Mouse (Mus musculus) heart, adult 11 months (tissue): ENCODE measurements at regions not wholly inside any gene's neighbourhood (a gene's known extent, or its start where the extent isn't known, plus 50 kb on each side); places are given as distances from the start of the nearest gene placed in this dataset.
A peak's percentile ranks its signal among the peaks of the same experiment; 100 is the strongest.

Experiments used
- DNase-seq: peaks from one replicate; pipeline ENCODE4 v3.0.0; 2022

DNA sequence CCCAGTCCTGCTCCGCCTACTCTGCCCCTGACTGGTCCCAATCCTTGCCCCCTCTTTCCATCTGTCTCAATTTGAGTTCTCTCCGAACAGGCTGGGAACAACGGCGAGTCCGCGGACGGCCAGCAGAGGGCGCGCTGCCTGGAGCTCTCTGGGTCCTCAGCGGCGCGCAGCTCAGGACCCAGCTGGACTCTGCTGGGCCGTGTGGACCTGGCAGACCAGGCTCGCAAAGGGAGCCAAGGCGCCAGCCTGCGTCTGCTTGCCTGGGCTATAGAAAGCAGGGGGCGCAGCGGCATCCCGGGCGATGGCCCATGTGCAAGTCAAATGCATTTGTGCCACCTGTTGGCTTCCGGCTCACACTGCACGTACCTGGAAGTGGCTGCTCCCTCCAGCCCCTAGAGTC, 100.0 kb upstream of the Irx4 start:
- peak; percentile 96 for DNase-seq

DNA sequence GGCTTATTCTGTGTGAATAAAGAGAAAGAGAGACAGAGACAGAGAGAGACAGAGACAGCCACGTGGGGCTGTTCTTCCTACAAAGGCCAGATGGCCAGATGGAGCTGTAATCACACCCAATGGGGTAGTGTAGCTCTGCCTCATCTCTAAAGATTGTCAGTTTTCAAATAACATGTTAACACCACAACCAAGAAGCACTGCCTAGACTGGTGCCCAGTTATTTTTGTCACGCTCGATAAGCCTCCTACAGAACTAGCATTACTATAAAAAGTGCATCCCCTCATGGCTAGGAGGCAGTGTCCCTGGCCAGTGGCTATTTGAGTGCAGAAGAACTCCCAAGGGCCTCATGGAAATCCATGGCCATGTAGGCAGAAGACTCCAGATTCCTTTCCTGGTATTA, 90.0 kb upstream of the Irx4 start:
- peak; percentile 96 for DNase-seq

GRCm38 (mm10) chr13:73207931-73208448, 52.3 kb upstream of the Irx4 start:
- peak; percentile 41 for DNase-seq
